Mouse (Mus musculus): ENCODE results near the gene Nnmt. TPM values are rescaled to one million over a fixed set of nuclear protein-coding genes. Genes with fewer than 3 reads are reported as not detected.

Gene Nnmt
- total RNA-seq, 4 experiments from 2014 or later, result 19.8 to 41.2 (median 25.1) TPM

GRCm38 (mm10) chr9:48558637-48559036 is 46.3 kb downstream of the Nnmt start:
- no peak for DNase-seq

- DNase-seq, result no peak
These were observed 55.9 kb downstream of the Nnmt start for GRCm38 (mm10) chr9:48549056-48549455.

GRCm38 (mm10) chr9:48547233-48547632 is 57.7 kb downstream of the Nnmt start:
- no peak for DNase-seq

Other genes starting within 250 kb of the Nnmt start
- gene Rexo2, start 124.5 kb downstream of the Nnmt start, total RNA-seq (2022), result 100 to 1,000 TPM; 122 to 161 (median 136) TPM
- gene Rbm7, start 109.9 kb downstream of the Nnmt start, total RNA-seq (2022), result 10 to 100 TPM; 65.1 to 78.1 (median 71.5) TPM
- 10 to 100 TPM; 29.0 to 44.7 (median 41.5) TPM for gene Gm5617, start 109.7 kb downstream of the Nnmt start, total RNA-seq (2022)
- gene Zbtb16, start 231.1 kb upstream of the Nnmt start, total RNA-seq (2022), result 10 to 100 TPM; 35.2 to 79.6 (median 54.4) TPM

Data from adrenal gland, adult 8-10 months (tissue).